Mouse (Mus musculus) heart, adult 2 months (tissue): ENCODE results near the gene Plod1.

ENCODE experiments used
- EP300 ChIP-seq: fragments of 200-500 bp; IDR thresholded peaks from 2 replicates; pipeline ENCODE4 v1.6.1; 2011; ENCODE audit warnings: low read depth, low read length, control low read depth; ENCODE audit not compliant: insufficient read depth
- POLR2A ChIP-seq: fragments of 200-500 bp; IDR thresholded peaks from 2 replicates; pipeline ENCODE4 v1.6.1; 2011; ENCODE audit warnings: mild to moderate bottlenecking, low read depth, low read length, control low read depth; ENCODE audit not compliant: insufficient read depth

- TF ChIP-seq EP300: no peak
- peak; percentile 77; the same call in 1 of the 2 replicates for TF ChIP-seq POLR2A
Measured at GRCm38 (mm10) chr4:147940576-147941044, 4.0 kb upstream of the Plod1 start, which contains the start of gene 2510039O18Rik.
